Mouse (Mus musculus) forebrain, postnatal 0 days (tissue): ENCODE results near the gene Slc37a4. TPM values are rescaled to one million over a fixed set of nuclear protein-coding genes. Genes with fewer than 3 reads are reported as not detected.
"Not testable (repeated sequence)": the region's sequence is repeated elsewhere in the genome, so short reads cannot be mapped to it uniquely, and the experiment has no call there.

ENCODE experiments used
- ATAC-seq: fragments of 200-750 bp; cut with Nextera tagmentation; 2 replicates; pipeline ENCODE4 v1.8.0; 2017; ENCODE audit warnings: mild to moderate bottlenecking, moderate library complexity
- DNase-seq: peaks from one replicate; pipeline ENCODE4 v3.0.0-alpha.2; 2015
- H3K27ac ChIP-seq: fragments of 300-500 bp; sonication (generic); 2 replicates; pipeline ENCODE4 v1.5.1; 2014; ENCODE audit warnings: low read depth, mild to moderate bottlenecking, antibody characterized with exemption, low read length, moderate library complexity, mixed read lengths
- H3K27me3 ChIP-seq: fragments of 300-500 bp; sonication (generic); 2 replicates; pipeline ENCODE4 v1.6.1; 2014; ENCODE audit warnings: mild to moderate bottlenecking, low read length, mixed read lengths; ENCODE audit not compliant: insufficient read depth
- H3K36me3 ChIP-seq: fragments of 300-500 bp; sonication (generic); 2 replicates; pipeline ENCODE4 v1.6.1; 2014; ENCODE audit warnings: mild to moderate bottlenecking, moderate library complexity; ENCODE audit not compliant: insufficient read depth
- H3K4me1 ChIP-seq: fragments of 300-500 bp; sonication (generic); 2 replicates; pipeline ENCODE4 v1.6.1; 2014; ENCODE audit warnings: antibody characterized with exemption; ENCODE audit not compliant: insufficient read depth
- H3K4me2 ChIP-seq: fragments of 300-500 bp; sonication (generic); 2 replicates; pipeline ENCODE4 v1.6.1; 2014; ENCODE audit warnings: low read depth, mild to moderate bottlenecking, moderate library complexity
- H3K4me3 ChIP-seq: fragments of 300-500 bp; sonication (generic); 2 replicates; pipeline ENCODE4 v1.5.1; 2014; ENCODE audit warnings: low read depth, low read length, mixed read lengths
- H3K9ac ChIP-seq: fragments of 300-500 bp; sonication (generic); 2 replicates; pipeline ENCODE4 v1.6.1; 2014; ENCODE audit warnings: mild to moderate bottlenecking
- H3K9me3 ChIP-seq: fragments of 300-500 bp; sonication (generic); 2 replicates; pipeline ENCODE4 v1.6.1; 2016; ENCODE audit warnings: low read length
- CTCF ChIP-seq: sonication (generic); IDR thresholded peaks from 2 replicates; pipeline ENCODE4 v1.5.1; 2016; ENCODE audit warnings: antibody characterized with exemption, control low read depth, low read depth
- WGBS: fragments of 180-500 bp; shearing (Covaris S2); extraction: QIAGEN DNeasy Blood & Tissue Kit; methylation state at CpG from one replicate; pipeline ENCODE4 v1.1.7; 2014; 5-methylcytosine and 5-hydroxymethylcytosine counted together
- microRNA-seq, 2 experiments: library from miRNA; unstranded; fragments of <30 nt; microRNA quantifications; one replicate each; pipeline ENCODE4; 2016
- polyA plus RNA-seq: library from polyadenylated mRNA; unstranded; fragments of >200 nt; fragmentation: Nextera tagmentation; extraction: Ambion mirVana; gene quantifications from 2 replicates; pipeline ENCODE4 v1.2.1, GENCODE M21; 2015
- total RNA-seq: library from RNA; depleted of rRNA; stranded (reverse); fragments of >200 nt; gene quantifications from 2 replicates; pipeline ENCODE4 v1.2.3, GENCODE M21; 2014; rRNA removed

Slc37a4 gene
- total and polyA plus RNA-seq, 2 experiments from 2014 or later: 39.4 to 69.5 TPM

- H3K36me3 ChIP-seq: no peaks in the 10 kb centered on the region
- no peak overlapping the region for H3K4me2 ChIP-seq
- H3K4me3 ChIP-seq: no peak overlapping the region
- no peak overlapping the region for H3K9ac ChIP-seq
- no peaks in the 10 kb centered on the region for H3K9me3 ChIP-seq
- no peak overlapping the region for H3K27ac ChIP-seq
- ATAC-seq (no peak), DNase-seq (no peak)
- 80% methylated on average over 4 of the region's 4 CpGs for WGBS
- no peaks in the 10 kb centered on the region for H3K27me3 ChIP-seq
- no peak for TF ChIP-seq CTCF
- no peaks in the 10 kb centered on the region for H3K4me1 ChIP-seq
Measured at GRCm38 (mm10) chr9:44423576-44423975, 26.9 kb downstream of the Slc37a4 start.

- 58% methylated on average over 5 of the region's 5 CpGs for WGBS
- ATAC-seq: no peak
- Histone ChIP-seq H3K4me3 (no peak overlapping the region), H3K9ac (no peak overlapping the region), H3K27me3 (no peaks in the 10 kb centered on the region), H3K9me3 (no peaks in the 10 kb centered on the region), H3K4me2 (no peak overlapping the region), H3K27ac (no peak overlapping the region), H3K4me1 (no peaks in the 10 kb centered on the region), H3K36me3 (no peaks in the 10 kb centered on the region)
- no peak for DNase-seq
- no peak for TF ChIP-seq CTCF
Measured at GRCm38 (mm10) chr9:44432577-44433185, 36.0 kb downstream of the Slc37a4 start.

GRCm38 (mm10) chr9:44435747-44436146 is 39.1 kb downstream of the Slc37a4 start:
- H3K9ac ChIP-seq: no peak overlapping the region
- no peak for TF ChIP-seq CTCF
- H3K4me2 ChIP-seq: no peak overlapping the region
- no peak for ATAC-seq
- no peaks in the 10 kb centered on the region for H3K36me3 ChIP-seq
- no peaks in the 10 kb centered on the region for H3K27me3 ChIP-seq
- no peak overlapping the region for H3K4me3 ChIP-seq
- no peak overlapping the region for H3K27ac ChIP-seq
- no peaks in the 10 kb centered on the region for H3K4me1 ChIP-seq
- no peak for DNase-seq
- H3K9me3 ChIP-seq: no peaks in the 10 kb centered on the region
- 86% methylated on average over 6 of the region's 6 CpGs for WGBS

- ATAC-seq (no peak), DNase-seq (no peak)
- Histone ChIP-seq H3K27ac (no peak within 1 kb of the TSS), H3K4me3 (no peak within 1 kb of the TSS), H3K4me1 (no peaks in the 10 kb centered on the region), H3K4me2 (no peak within 1 kb of the TSS), H3K36me3 (no peaks in the 10 kb centered on the region), H3K9me3 (no peaks in the 10 kb centered on the region), H3K9ac (no peak within 1 kb of the TSS), H3K27me3 (no peaks in the 10 kb centered on the region)
- whole genome bisulfite sequencing: 80% methylated on average over 19 of the region's 19 CpGs
- TF ChIP-seq CTCF: no peak
Measured at GRCm38 (mm10) chr9:44440961-44441360, 44.3 kb downstream of the Slc37a4 start, which contains the start of gene Foxr1. Foxr1 (minus strand) TSS chr9:44441136.

- 80% methylated on average over 7 of the region's 7 CpGs for WGBS
- ATAC-seq: not testable (repeated sequence)
Measured at GRCm38 (mm10) chr9:44444402-44445025, 47.9 kb downstream of the Slc37a4 start.

GRCm38 (mm10) chr9:44450387-44450786 is 53.7 kb downstream of the Slc37a4 start:
- Histone ChIP-seq H3K9me3 (no peaks in the 10 kb centered on the region), H3K4me1 (no peaks in the 10 kb centered on the region; the same call in 1 of the 2 replicates), H3K36me3 (no peaks in the 10 kb centered on the region), H3K4me2 (no peak overlapping the region), H3K4me3 (no peak overlapping the region), H3K9ac (no peak overlapping the region), H3K27me3 (no peaks in the 10 kb centered on the region), H3K27ac (no peak overlapping the region)
- DNase-seq: no peak
- TF ChIP-seq CTCF: peak; percentile 28; the same call in 1 of the 2 replicates
- no peak for ATAC-seq

More at GRCm38 (mm10) chr9:44444402-44445025, 47.9 kb downstream of the Slc37a4 start:
- not testable (repeated sequence) for H3K27me3 ChIP-seq, H3K27ac ChIP-seq, H3K4me2 ChIP-seq, DNase-seq, H3K4me3 ChIP-seq, H3K9ac ChIP-seq, H3K36me3 ChIP-seq, H3K9me3 ChIP-seq, H3K4me1 ChIP-seq

Small RNA genes lying within 50 kb of the gene (microRNA-seq; reads per million reads assigned to microRNA genes)
- gene Mir7085: 0.24 to 0.39 reads per million in 2 experiments

Other genes starting within 250 kb of the Slc37a4 start
- 16.0 and 24.4 TPM in 2 replicates for gene Cbl, start 162.8 kb upstream of the Slc37a4 start, total RNA-seq
- gene Cbl, start 162.8 kb upstream of the Slc37a4 start, polyA plus RNA-seq: 6.8 and 14.4 TPM in 2 replicates
- 3.5 and 7.8 TPM in 2 replicates for gene Ccdc153, start 156.2 kb upstream of the Slc37a4 start, total RNA-seq
- 5.0 and 7.0 TPM in 2 replicates for gene Ccdc153, start 156.2 kb upstream of the Slc37a4 start, polyA plus RNA-seq
- gene Pdzd3, start 145.4 kb upstream of the Slc37a4 start, total RNA-seq: 0.33 and 1.0 TPM in 2 replicates
- gene Pdzd3, start 145.4 kb upstream of the Slc37a4 start, polyA plus RNA-seq: 0.43 and 1.0 TPM in 2 replicates
- 5.8 and 5.9 TPM in 2 replicates for gene Nlrx1, start 128.3 kb upstream of the Slc37a4 start, total RNA-seq
- gene Nlrx1, start 128.3 kb upstream of the Slc37a4 start, polyA plus RNA-seq: 5.7 and 7.1 TPM in 2 replicates
- 30.6 and 45.2 TPM in 2 replicates for gene Abcg4, start 108.2 kb upstream of the Slc37a4 start, total RNA-seq
- gene Abcg4, start 108.2 kb upstream of the Slc37a4 start, polyA plus RNA-seq: 15.2 and 20.4 TPM in 2 replicates
- gene Hinfp, start 91.2 kb upstream of the Slc37a4 start, total RNA-seq: 24.4 and 29.5 TPM in 2 replicates
- 10.7 and 14.2 TPM in 2 replicates for gene Hinfp, start 91.2 kb upstream of the Slc37a4 start, polyA plus RNA-seq
- 42.9 and 54.2 TPM in 2 replicates for gene C2cd2l, start 76.6 kb upstream of the Slc37a4 start, total RNA-seq
- gene C2cd2l, start 76.6 kb upstream of the Slc37a4 start, polyA plus RNA-seq: 26.2 and 33.2 TPM in 2 replicates
- gene Dpagt1, start 70.8 kb upstream of the Slc37a4 start, total RNA-seq: 17.7 and 18.3 TPM in 2 replicates
- gene Dpagt1, start 70.8 kb upstream of the Slc37a4 start, polyA plus RNA-seq: 30.1 and 30.6 TPM in 2 replicates
- 97.8 and 109 TPM in 2 replicates for gene H2afx, start 62.2 kb upstream of the Slc37a4 start, total RNA-seq
- gene H2afx, start 62.2 kb upstream of the Slc37a4 start, polyA plus RNA-seq: 143 and 149 TPM in 2 replicates
- gene Hmbs, start 52.6 kb upstream of the Slc37a4 start, total RNA-seq: 38.1 and 38.6 TPM in 2 replicates
- 53.3 and 55.0 TPM in 2 replicates for gene Hmbs, start 52.6 kb upstream of the Slc37a4 start, polyA plus RNA-seq
- gene Vps11, start 35.2 kb upstream of the Slc37a4 start, total RNA-seq: 37.6 and 39.1 TPM in 2 replicates
- 36.2 and 39.9 TPM in 2 replicates for gene Vps11, start 35.2 kb upstream of the Slc37a4 start, polyA plus RNA-seq
- gene Hyou1, start 17.4 kb upstream of the Slc37a4 start, total RNA-seq: 51.8 and 59.0 TPM in 2 replicates
- 14.0 and 17.4 TPM in 2 replicates for gene Hyou1, start 17.4 kb upstream of the Slc37a4 start, polyA plus RNA-seq
- gene Rps25, start 10.3 kb downstream of the Slc37a4 start, total RNA-seq: 704 and 1,244 TPM in 2 replicates
- 1,723 and 2,412 TPM in 2 replicates for gene Rps25, start 10.3 kb downstream of the Slc37a4 start, polyA plus RNA-seq
- 195 and 237 TPM in 2 replicates for gene Trappc4, start 10.7 kb downstream of the Slc37a4 start, total RNA-seq
- 369 and 397 TPM in 2 replicates for gene Trappc4, start 10.7 kb downstream of the Slc37a4 start, polyA plus RNA-seq
- 24.4 and 24.5 TPM in 2 replicates for gene Ccdc84, start 21.7 kb downstream of the Slc37a4 start, total RNA-seq
- 20.1 and 25.2 TPM in 2 replicates for gene Ccdc84, start 21.7 kb downstream of the Slc37a4 start, polyA plus RNA-seq
- gene Foxr1, start 44.3 kb downstream of the Slc37a4 start, total RNA-seq: not detected in 2 replicates
- not detected in 2 replicates for gene Foxr1, start 44.3 kb downstream of the Slc37a4 start, polyA plus RNA-seq
- not detected in 2 replicates for gene Upk2, start 58.1 kb downstream of the Slc37a4 start, total RNA-seq
- not detected in 2 replicates for gene Upk2, start 58.1 kb downstream of the Slc37a4 start, polyA plus RNA-seq
- gene Bcl9l, start 86.0 kb downstream of the Slc37a4 start, total RNA-seq: 29.2 and 38.7 TPM in 2 replicates
- 9.3 and 13.0 TPM in 2 replicates for gene Bcl9l, start 86.0 kb downstream of the Slc37a4 start, polyA plus RNA-seq
- not detected in 2 replicates for gene Cxcr5, start 165.0 kb downstream of the Slc37a4 start, total RNA-seq
- not detected in 2 replicates for gene Cxcr5, start 165.0 kb downstream of the Slc37a4 start, polyA plus RNA-seq
- 59.2 and 76.2 TPM in 2 replicates for gene Ddx6, start 208.0 kb downstream of the Slc37a4 start, total RNA-seq
- 11.1 and 18.3 TPM in 2 replicates for gene Ddx6, start 208.0 kb downstream of the Slc37a4 start, polyA plus RNA-seq